Mouse (Mus musculus) B cell, adult (primary cell): ENCODE results near the gene Olfr235. TPM values are rescaled to one million over a fixed set of nuclear protein-coding genes. Genes with fewer than 3 reads are reported as not detected.

Experiments used
- total RNA-seq: library from RNA; stranded (reverse); gene quantifications from 4 replicates; pipeline ENCODE4 v1.2.4, GENCODE M21; 2023; ENCODE audit not compliant: inconsistent age

Olfr235 gene
- total RNA-seq = not detected in 4 replicates

GRCm38 (mm10) chr19:12260732-12261131, at the start of gene Olfr235:
TSS of gene Olfr235 (plus strand) at chr19:12261032.

DNA sequence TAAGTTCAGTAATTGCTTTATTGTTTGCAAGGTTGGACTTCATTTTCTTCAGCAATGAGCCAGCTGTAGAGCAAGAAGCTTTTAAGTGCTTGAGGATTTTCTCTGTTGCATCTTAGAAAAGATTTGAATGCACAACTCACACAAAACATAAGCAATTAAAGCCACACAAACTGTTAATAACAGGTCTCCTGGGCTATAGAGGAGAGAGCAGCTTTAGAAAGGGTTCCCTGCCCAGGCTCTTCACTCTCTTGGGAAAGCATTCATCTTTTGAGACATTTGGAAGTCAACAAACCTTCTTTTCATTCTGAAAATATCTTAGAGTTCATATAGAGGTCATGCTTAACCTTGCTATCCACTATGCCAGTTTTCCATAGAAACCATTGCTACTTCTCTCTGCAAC, 28.3 kb upstream of the Olfr235 start, which contains the start of gene Olfr1432:
Gene Olfr1432 (minus strand): TSS at position 101 of the 400 bp plus-strand sequence.

GRCm38 (mm10) chr19:12241559-12241958, 19.3 kb upstream of the Olfr235 start, which contains the start of gene Olfr262:
TSS of gene Olfr262 (minus strand) at chr19:12241659.

GRCm38 (mm10) chr19:12279554-12279953, 18.7 kb downstream of the Olfr235 start, which contains the start of gene Olfr1434:
TSS of gene Olfr1434 (plus strand) at chr19:12279854.

DNA sequence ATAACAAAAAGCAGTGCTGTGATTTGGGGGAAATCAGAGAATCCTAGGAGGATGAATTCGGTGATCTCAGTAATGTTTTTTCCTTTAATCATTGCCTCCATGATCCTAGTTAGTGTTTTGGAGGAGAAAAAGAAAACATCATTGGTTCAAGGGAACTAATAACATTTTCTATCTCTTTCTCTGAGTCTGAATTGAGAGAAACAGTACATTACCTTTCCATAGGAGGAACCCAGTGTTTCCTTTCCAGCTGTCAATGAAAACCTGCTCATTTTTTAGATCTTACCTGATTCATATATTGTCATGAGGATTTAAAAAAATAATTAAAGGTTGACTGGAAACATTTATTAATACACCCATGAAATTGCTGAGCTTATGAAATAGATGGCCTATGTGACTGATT, 38.2 kb downstream of the Olfr235 start, which contains the start of gene Olfr1436:
Gene Olfr1436 (minus strand): TSS at position 101 of the 400 bp plus-strand sequence.

Other genes starting within 250 kb of the Olfr235 start
- gene Olfr1423, start 219.7 kb upstream of the Olfr235 start, total RNA-seq = not detected in 4 replicates
- not detected in 4 replicates for gene Olfr1424, start 198.3 kb upstream of the Olfr235 start, total RNA-seq
- gene Olfr1425, start 183.3 kb upstream of the Olfr235 start, total RNA-seq = not detected in 4 replicates
- gene Olfr1426, start 169.0 kb upstream of the Olfr235 start, total RNA-seq = not detected in 4 replicates
- gene Olfr1427, start 157.7 kb upstream of the Olfr235 start, total RNA-seq = not detected in 4 replicates
- not detected in 4 replicates for gene Olfr1428, start 145.1 kb upstream of the Olfr235 start, total RNA-seq
- gene Olfr76, start 137.8 kb upstream of the Olfr235 start, total RNA-seq = not detected in 4 replicates
- gene Olfr1555-ps1, start 90.9 kb upstream of the Olfr235 start, total RNA-seq = not detected in 4 replicates
- gene Olfr1431, start 60.4 kb upstream of the Olfr235 start, total RNA-seq = not detected in 4 replicates
- not detected in 4 replicates for gene Olfr1432, start 28.4 kb upstream of the Olfr235 start, total RNA-seq
- not detected in 4 replicates for gene Olfr262, start 19.4 kb upstream of the Olfr235 start, total RNA-seq
- gene Olfr1434, start 18.8 kb downstream of the Olfr235 start, total RNA-seq = not detected in 4 replicates
- not detected in 4 replicates for gene Olfr1436, start 38.1 kb downstream of the Olfr235 start, total RNA-seq
- gene Olfr1437, start 64.1 kb downstream of the Olfr235 start, total RNA-seq = not detected in 4 replicates
- not detected in 4 replicates for gene Olfr1438-ps1, start 74.9 kb downstream of the Olfr235 start, total RNA-seq
- gene Olfr1440, start 126.2 kb downstream of the Olfr235 start, total RNA-seq = not detected in 4 replicates
- gene Olfr1441, start 156.4 kb downstream of the Olfr235 start, total RNA-seq = not detected in 4 replicates
- gene Pfpl, start 166.9 kb downstream of the Olfr235 start, total RNA-seq = not detected in 4 replicates
- gene Mpeg1, start 199.7 kb downstream of the Olfr235 start, total RNA-seq = 41.6 to 51.2 TPM (median 46.3 TPM) in 4 replicates
- 9.3 to 12.6 TPM (median 11.3 TPM) in 4 replicates for gene Dtx4, start 240.4 kb downstream of the Olfr235 start, total RNA-seq